Mouse (Mus musculus): Measurements from ENCODE around the gene Eps8l2. TPM values are rescaled to one million over a fixed set of nuclear protein-coding genes. Genes with fewer than 3 reads are reported as not detected.

The Eps8l2 gene
- polyA plus RNA-seq, 1 experiment = 39.8 TPM

DNA sequence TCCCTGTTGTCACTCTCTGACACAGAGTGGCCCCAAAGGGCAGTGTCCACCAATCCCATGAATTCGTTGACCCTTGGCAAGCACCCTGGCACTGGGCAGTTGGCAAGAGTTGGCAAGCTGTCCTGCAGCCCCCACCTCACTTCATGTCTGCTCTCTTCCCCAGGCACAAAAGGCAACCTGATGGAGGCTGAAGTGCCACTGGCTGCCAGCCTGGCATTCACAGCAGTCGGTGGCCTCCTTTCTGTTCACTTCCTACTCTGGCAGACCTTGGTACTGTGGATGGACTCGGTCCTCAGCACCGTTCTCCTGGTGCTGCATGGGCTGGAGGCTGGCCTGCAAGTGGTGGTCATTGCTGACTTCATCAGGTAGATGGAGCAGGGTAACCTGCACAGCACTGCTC lies 3.0 kb upstream of the Eps8l2 start:
- TF ChIP-seq CTCF (IDR thresholded peaks at IDR 0.05; ENCODE audit: low read depth, low read length) (no peak), EP300 (IDR thresholded peaks at IDR 0.05; ENCODE audit: insufficient read depth, low read depth, low read length) (no peak), POLR2A (IDR thresholded peaks at IDR 0.05; ENCODE audit: insufficient read depth, low read length) (no peak)
- peaks cover 7% of the 10 kb centered on the region for H3K4me1 ChIP-seq (ENCODE audit: control insufficient read depth, insufficient read depth, low read length)
- no peaks in the 10 kb centered on the region for H3K36me3 ChIP-seq (ENCODE audit: control insufficient read depth, insufficient read depth, low read length, poor library complexity, severe bottlenecking)
- H3K9ac ChIP-seq (ENCODE audit: low read depth, poor library complexity, severe bottlenecking) = no peak overlapping the region
- H3K27ac ChIP-seq (ENCODE audit: insufficient read depth, low read length) = no peak overlapping the region
- H3K4me3 ChIP-seq (ENCODE audit: low read depth, low read length) = no peak overlapping the region
- H3K9me3 ChIP-seq (replicated peaks; ENCODE audit: control insufficient read depth, insufficient read depth, low read length, poor library complexity, severe bottlenecking) = no peaks in the 10 kb centered on the region
- H3K27me3 ChIP-seq (ENCODE audit: control insufficient read depth, insufficient read depth, low read length, poor library complexity, severe bottlenecking) = no peaks in the 10 kb centered on the region

- Histone ChIP-seq H3K36me3 (ENCODE audit: control insufficient read depth, insufficient read depth, low read length, poor library complexity, severe bottlenecking) (no peaks in the 10 kb centered on the region), H3K27ac (ENCODE audit: insufficient read depth, low read length) (no peak overlapping the region), H3K4me3 (ENCODE audit: low read depth, low read length) (no peak overlapping the region), H3K9me3 (replicated peaks; ENCODE audit: control insufficient read depth, insufficient read depth, low read length, poor library complexity, severe bottlenecking) (no peaks in the 10 kb centered on the region), H3K27me3 (ENCODE audit: control insufficient read depth, insufficient read depth, low read length, poor library complexity, severe bottlenecking) (no peaks in the 10 kb centered on the region), H3K9ac (ENCODE audit: low read depth, poor library complexity, severe bottlenecking) (no peak overlapping the region), H3K4me1 (ENCODE audit: control insufficient read depth, insufficient read depth, low read length) (peaks cover 7% of the 10 kb centered on the region)
- TF ChIP-seq CTCF (IDR thresholded peaks at IDR 0.05; ENCODE audit: low read depth, low read length) = no peak
- no peak for TF ChIP-seq EP300 (IDR thresholded peaks at IDR 0.05; ENCODE audit: insufficient read depth, low read depth, low read length)
- no peak for TF ChIP-seq POLR2A (IDR thresholded peaks at IDR 0.05; ENCODE audit: insufficient read depth, low read length)
Measured at GRCm38 (mm10) chr7:141336296-141336695, 2.4 kb upstream of the Eps8l2 start.

DNA sequence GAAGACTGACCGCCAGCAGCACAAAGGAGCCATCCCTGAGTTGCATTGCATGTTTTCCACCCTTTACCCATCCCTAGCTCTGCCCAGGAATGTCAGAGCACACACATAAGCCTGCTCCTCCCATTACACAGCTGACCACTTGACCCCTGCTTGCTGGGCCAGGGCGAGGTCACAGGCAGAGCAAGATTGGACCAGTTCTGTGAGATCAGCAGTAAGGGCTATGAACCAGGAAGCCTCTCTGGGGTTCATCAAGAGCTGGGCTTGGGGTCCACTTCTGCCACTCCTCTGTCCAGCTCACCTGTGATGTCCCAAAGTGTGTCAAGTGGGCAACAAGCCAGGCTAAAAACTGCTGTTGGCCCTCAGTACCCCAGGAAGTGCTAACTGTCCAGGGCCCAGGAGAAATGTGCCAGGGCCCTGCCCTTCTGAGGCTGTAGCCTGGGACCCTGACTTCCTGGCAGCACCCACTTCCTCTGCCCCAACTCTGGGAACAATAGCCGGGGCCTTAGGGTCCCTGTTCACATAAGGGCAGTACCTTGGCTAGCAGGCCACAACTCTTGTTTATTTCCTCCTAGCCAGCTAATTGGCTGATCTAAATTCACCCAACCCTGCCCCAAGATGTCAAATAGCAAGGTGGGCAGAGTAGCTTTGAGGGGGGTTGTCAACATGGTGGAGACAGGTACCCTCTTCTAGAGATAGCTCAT lies 814 bp upstream of the Eps8l2 start:
- Histone ChIP-seq H3K4me1 (ENCODE audit: control insufficient read depth, insufficient read depth, low read length) (peaks cover 8% of the 10 kb centered on the region), H3K27ac (ENCODE audit: insufficient read depth, low read length) (no peak overlapping the region), H3K27me3 (ENCODE audit: control insufficient read depth, insufficient read depth, low read length, poor library complexity, severe bottlenecking) (no peaks in the 10 kb centered on the region), H3K9ac (ENCODE audit: low read depth, poor library complexity, severe bottlenecking) (peak overlapping the region; percentile 49; the same call in 1 of the 2 replicates), H3K4me3 (ENCODE audit: low read depth, low read length) (no peak overlapping the region), H3K9me3 (replicated peaks; ENCODE audit: control insufficient read depth, insufficient read depth, low read length, poor library complexity, severe bottlenecking) (no peaks in the 10 kb centered on the region), H3K36me3 (ENCODE audit: control insufficient read depth, insufficient read depth, low read length, poor library complexity, severe bottlenecking) (no peaks in the 10 kb centered on the region)
- no peak for TF ChIP-seq EP300 (IDR thresholded peaks at IDR 0.05; ENCODE audit: insufficient read depth, low read depth, low read length)
- no peak for TF ChIP-seq CTCF (IDR thresholded peaks at IDR 0.05; ENCODE audit: low read depth, low read length)
- no peak for TF ChIP-seq POLR2A (IDR thresholded peaks at IDR 0.05; ENCODE audit: insufficient read depth, low read length)

DNA sequence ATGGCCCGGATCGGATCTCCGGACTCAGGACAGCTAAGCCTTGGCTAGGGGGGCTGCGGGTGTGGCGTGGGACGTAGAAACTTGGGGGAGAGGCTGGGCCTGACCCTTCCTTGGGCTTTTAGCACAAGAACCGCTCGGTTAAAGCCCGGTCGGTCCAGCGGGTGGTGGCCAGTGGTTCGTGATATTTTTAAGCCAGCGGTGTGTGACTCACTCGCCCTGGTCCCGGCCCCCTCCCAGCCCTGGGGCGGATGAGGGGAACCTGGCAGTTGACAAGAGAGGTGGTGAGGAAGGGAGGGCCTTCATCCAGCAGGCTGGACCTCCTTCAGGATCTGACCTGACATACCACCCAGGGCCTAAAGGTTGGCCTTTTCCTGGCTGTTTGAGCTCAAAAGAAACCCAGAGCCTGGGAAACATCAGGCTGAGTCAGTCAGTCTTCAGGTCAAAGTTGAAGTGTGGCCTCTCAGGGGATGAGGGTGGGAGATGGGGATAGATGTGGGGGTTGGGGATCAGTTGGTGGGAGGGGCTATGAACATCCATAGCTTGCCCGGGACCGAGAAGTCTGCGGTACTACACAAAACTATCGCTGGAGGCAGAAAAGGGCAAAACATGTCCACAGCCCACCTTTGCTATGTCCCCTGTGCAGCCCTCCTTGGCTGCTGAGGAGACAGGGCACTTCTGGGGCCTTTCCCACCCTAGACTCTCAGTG lies 688 bp downstream of the Eps8l2 start:
- Histone ChIP-seq H3K9me3 (replicated peaks; ENCODE audit: control insufficient read depth, insufficient read depth, low read length, poor library complexity, severe bottlenecking) (no peaks in the 10 kb centered on the region), H3K4me3 (ENCODE audit: low read depth, low read length) (peak overlapping the region; percentile 67), H3K4me1 (ENCODE audit: control insufficient read depth, insufficient read depth, low read length) (peaks cover 8% of the 10 kb centered on the region), H3K27ac (ENCODE audit: insufficient read depth, low read length) (0 out of 2 replicates have a peak overlapping the region, but pooled peaks have one; percentile 9), H3K27me3 (ENCODE audit: control insufficient read depth, insufficient read depth, low read length, poor library complexity, severe bottlenecking) (no peaks in the 10 kb centered on the region), H3K36me3 (ENCODE audit: control insufficient read depth, insufficient read depth, low read length, poor library complexity, severe bottlenecking) (no peaks in the 10 kb centered on the region), H3K9ac (ENCODE audit: low read depth, poor library complexity, severe bottlenecking) (peak overlapping the region; percentile 49)
- no peak for TF ChIP-seq POLR2A (IDR thresholded peaks at IDR 0.05; ENCODE audit: insufficient read depth, low read length)
- no peak for TF ChIP-seq CTCF (IDR thresholded peaks at IDR 0.05; ENCODE audit: low read depth, low read length)
- no peak for TF ChIP-seq EP300 (IDR thresholded peaks at IDR 0.05; ENCODE audit: insufficient read depth, low read depth, low read length)

- Histone ChIP-seq H3K9me3 (replicated peaks; ENCODE audit: control insufficient read depth, insufficient read depth, low read length, poor library complexity, severe bottlenecking) (no peaks in the 10 kb centered on the region), H3K4me3 (ENCODE audit: low read depth, low read length) (peak overlapping the region; percentile 67; the same call in 1 of the 2 replicates), H3K27ac (ENCODE audit: insufficient read depth, low read length) (0 out of 2 replicates have a peak overlapping the region, but pooled peaks have one; percentile 1), H3K9ac (ENCODE audit: low read depth, poor library complexity, severe bottlenecking) (no peak overlapping the region), H3K27me3 (ENCODE audit: control insufficient read depth, insufficient read depth, low read length, poor library complexity, severe bottlenecking) (no peaks in the 10 kb centered on the region), H3K4me1 (ENCODE audit: control insufficient read depth, insufficient read depth, low read length) (peaks cover 8% of the 10 kb centered on the region), H3K36me3 (ENCODE audit: control insufficient read depth, insufficient read depth, low read length, poor library complexity, severe bottlenecking) (no peaks in the 10 kb centered on the region)
- TF ChIP-seq POLR2A (IDR thresholded peaks at IDR 0.05; ENCODE audit: insufficient read depth, low read length) (no peak), EP300 (IDR thresholded peaks at IDR 0.05; ENCODE audit: insufficient read depth, low read depth, low read length) (peak; percentile 84)
Measured at GRCm38 (mm10) chr7:141340023-141340422, 1.3 kb downstream of the Eps8l2 start.

DNA sequence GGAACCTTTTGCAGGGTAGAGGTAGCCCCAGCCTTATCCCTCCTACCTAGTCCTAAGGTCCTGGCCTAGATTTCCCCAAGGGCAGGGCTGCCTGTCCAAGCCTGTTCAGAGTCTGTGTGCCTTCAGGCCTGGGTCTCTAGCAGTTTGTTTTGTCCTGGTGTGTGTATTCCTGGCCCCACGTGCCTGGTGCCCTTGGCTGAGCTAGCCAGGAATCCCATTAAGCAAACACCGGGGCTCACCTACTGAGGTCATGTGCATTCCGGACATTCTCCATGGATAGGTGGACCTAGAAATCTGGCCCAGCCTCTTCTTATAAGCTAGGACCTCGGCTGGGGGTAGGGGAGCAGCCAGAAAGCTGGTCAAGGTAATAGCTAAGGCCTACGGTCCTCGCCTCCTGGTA lies 1.8 kb downstream of the Eps8l2 start:
- H3K4me1 ChIP-seq (ENCODE audit: control insufficient read depth, insufficient read depth, low read length) = peaks cover 8% of the 10 kb centered on the region
- no peaks in the 10 kb centered on the region for H3K36me3 ChIP-seq (ENCODE audit: control insufficient read depth, insufficient read depth, low read length, poor library complexity, severe bottlenecking)
- TF ChIP-seq EP300 (IDR thresholded peaks at IDR 0.05; ENCODE audit: insufficient read depth, low read depth, low read length) = peak; percentile 88; the same call in 1 of the 2 replicates
- no peak for TF ChIP-seq CTCF (IDR thresholded peaks at IDR 0.05; ENCODE audit: low read depth, low read length)
- no peaks in the 10 kb centered on the region for H3K9me3 ChIP-seq (replicated peaks; ENCODE audit: control insufficient read depth, insufficient read depth, low read length, poor library complexity, severe bottlenecking)
- H3K27ac ChIP-seq (ENCODE audit: insufficient read depth, low read length) = peak overlapping the region; percentile 1; the same call in 1 of the 2 replicates
- no peaks in the 10 kb centered on the region for H3K27me3 ChIP-seq (ENCODE audit: control insufficient read depth, insufficient read depth, low read length, poor library complexity, severe bottlenecking)
- H3K4me3 ChIP-seq (ENCODE audit: low read depth, low read length) = no peak overlapping the region
- H3K9ac ChIP-seq (ENCODE audit: low read depth, poor library complexity, severe bottlenecking) = no peak overlapping the region
